Comparison of ENCODE assay signal across 9 mouse cellular contexts in the genomic region with DNA sequence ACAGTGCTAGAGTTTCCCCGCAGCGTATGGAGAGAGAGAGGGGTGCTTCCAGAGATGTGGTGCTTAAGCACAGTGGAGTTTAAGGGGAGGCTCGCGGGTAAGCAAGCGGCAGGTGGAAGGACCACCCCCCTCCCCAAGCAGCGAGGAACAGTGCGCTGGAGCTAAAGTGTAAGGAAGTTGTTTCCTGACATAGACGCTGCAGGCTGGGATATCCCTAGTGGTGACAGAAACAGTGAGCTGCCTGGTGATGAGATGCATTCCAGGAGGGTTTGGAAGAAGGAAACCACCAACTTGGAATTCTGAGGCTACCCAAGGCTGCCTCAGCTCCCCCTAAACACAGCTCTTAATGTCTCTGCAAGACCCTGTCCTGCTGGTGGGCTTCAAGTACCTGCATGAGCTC. TPM values are rescaled to one million over a fixed set of nuclear protein-coding genes. Genes with fewer than 3 reads are reported as not detected.
A peak's percentile ranks its signal among the peaks of the same experiment; 100 is the strongest.
DNase-seq lines count a peak whose midpoint lies in the region; ATAC-seq and TF ChIP-seq lines count a peak whose summit lies in the region.
"Had no signal": no experiment of that assay in that cellular context is flagged by ENCODE, and none has a peak within 500 bp of the region (broad histone marks: within the 10 kb centered on the region; RNA-seq: fewer than 3 reads in every experiment).

No protein-coding gene starts in this region.

- H3K9me3 ChIP-seq in forebrain, embryonic 10.5 days, result no peaks in the 10 kb centered on the region
- no peaks in the 10 kb centered on the region for H3K9me3 ChIP-seq in limb, embryonic 10.5 days (replicated peaks)
- H3K9me3 ChIP-seq in neural tube, embryonic 12.5 days, result no peaks in the 10 kb centered on the region; the same call in 1 of the 2 replicates

- peaks cover 40% of the 10 kb centered on the region for H3K4me1 ChIP-seq in forebrain, embryonic 10.5 days
- H3K4me1 ChIP-seq in limb, embryonic 10.5 days, result peaks cover 11% of the 10 kb centered on the region; the same call in 1 of the 2 replicates
- peaks cover 24% of the 10 kb centered on the region for H3K4me1 ChIP-seq in neural tube, embryonic 12.5 days
- no peaks in the 10 kb centered on the region for H3K4me1 ChIP-seq in kidney, adult 2 months (ENCODE audit: control insufficient read depth, insufficient read depth, low read length)

- TF ChIP-seq CTCF in left cerebral cortex, adult 2 months (IDR thresholded peaks at IDR 0.05), result no peak
- TF ChIP-seq CTCF in kidney, adult 2 months (conservative IDR thresholded peaks at IDR 0.05; ENCODE audit: insufficient read depth, insufficient read length, low read depth, low read length), result no peak

- no peak for TF ChIP-seq POLR2A in kidney, adult 2 months (IDR thresholded peaks at IDR 0.05; ENCODE audit: low read depth, low read length)

- DNase-seq in left cerebral cortex, adult 2 months (ENCODE audit: extremely low spot score in 1 of 2, low spot score in 2 of 2), result no peak
- DNase-seq in left cerebral cortex, postnatal 25 days (ENCODE audit: low spot score in 2 of 2), result no peak
- peak; percentile 32 for DNase-seq in forebrain, embryonic 10.5 days (ENCODE audit: extremely low spot score, low spot score)
- no peak for DNase-seq in limb, embryonic 10.5 days (ENCODE audit: low spot score)
- no peak for DNase-seq in left cerebral cortex, adult 11 months (ENCODE audit: low spot score)
- DNase-seq in frontal cortex, postnatal 25 days (ENCODE audit: low spot score in 2 of 2), result no peak
- DNase-seq in kidney, adult 2 months, result no peak

- intact Hi-C loops in left cerebral cortex, adult 2 months (cut with DNase I), result no loop called here
- intact Hi-C loops in left cerebral cortex, postnatal 25 days (cut with DNase I), result loop anchor here (2.0 kb wide), 1 partner anchor 69 kb away; the partner anchor contains the start of gene Actr5

- H3K36me3 ChIP-seq in forebrain, embryonic 10.5 days (replicated peaks), result no peaks in the 10 kb centered on the region
- no peaks in the 10 kb centered on the region for H3K36me3 ChIP-seq in limb, embryonic 10.5 days
- no peaks in the 10 kb centered on the region for H3K36me3 ChIP-seq in neural tube, embryonic 12.5 days
- H3K36me3 ChIP-seq in kidney, adult 2 months (ENCODE audit: control insufficient read depth, insufficient read depth, low read length), result no peaks in the 10 kb centered on the region

- H3K9ac ChIP-seq in neural tube, embryonic 12.5 days, result no peak overlapping the region

- H3K27me3 ChIP-seq in forebrain, embryonic 10.5 days (ENCODE audit: poor library complexity, severe bottlenecking), result peaks cover 57% of the 10 kb centered on the region
- H3K27me3 ChIP-seq in limb, embryonic 10.5 days (ENCODE audit: low read depth, poor library complexity, severe bottlenecking), result peaks cover 59% of the 10 kb centered on the region
- H3K27me3 ChIP-seq in neural tube, embryonic 12.5 days (replicated peaks), result peaks cover 41% of the 10 kb centered on the region
- H3K27me3 ChIP-seq in kidney, adult 2 months (replicated peaks; ENCODE audit: control insufficient read depth, insufficient read depth, low read length), result no peaks in the 10 kb centered on the region

- no peak overlapping the region for H3K27ac ChIP-seq in left cerebral cortex, adult 2 months
- 0 out of 2 replicates have a peak overlapping the region, but pooled peaks have one; percentile 52 for H3K27ac ChIP-seq in forebrain, embryonic 10.5 days
- H3K27ac ChIP-seq in limb, embryonic 10.5 days, result no peak overlapping the region
- no peak overlapping the region for H3K27ac ChIP-seq in neural tube, embryonic 12.5 days
- H3K27ac ChIP-seq in kidney, adult 2 months (ENCODE audit: insufficient read depth, low read depth, low read length), result no peak overlapping the region

- H3K4me2 ChIP-seq in neural tube, embryonic 12.5 days (replicated peaks), result peak overlapping the region; percentile 57

- H3K4me3 ChIP-seq in left cerebral cortex, adult 2 months, result peak overlapping the region; percentile 29
- H3K4me3 ChIP-seq in forebrain, embryonic 10.5 days, result peak overlapping the region; percentile 45
- peak overlapping the region; percentile 24 for H3K4me3 ChIP-seq in limb, embryonic 10.5 days
- no peak overlapping the region for H3K4me3 ChIP-seq in neural tube, embryonic 12.5 days
- H3K4me3 ChIP-seq in kidney, adult 2 months (ENCODE audit: insufficient read depth, low read depth, low read length), result no peak overlapping the region

- peak; percentile 15; the same call in 1 of the 2 replicates for ATAC-seq in neural tube, embryonic 12.5 days (ENCODE audit: low FRiP score, low read depth)
- ATAC-seq: Patski had no signal

- WGBS in forebrain, embryonic 10.5 days, result 1% methylated on average over 8 of the region's 8 CpGs
- WGBS in limb, embryonic 10.5 days, result 2% methylated on average over 8 of the region's 8 CpGs
- WGBS in neural tube, embryonic 12.5 days, result 1% methylated on average over 8 of the region's 8 CpGs
- WGBS in kidney, adult 2 months, result 3% methylated on average over 8 of the region's 8 CpGs

RNA-seq across cellular contexts. Expression of gene Arhgap40, which starts 43.2 kb away (rescaled TPM):
- total RNA-seq in left cerebral cortex, adult 2 months (2021), result under 1 TPM in 1 of 2 experiments, not detected in 1; 0.52 TPM
- total RNA-seq in left cerebral cortex, postnatal 25 days (2021), result under 1 TPM in 1 of 2 experiments, not detected in 1; 0.37 TPM
- 0.28 and 0.62 TPM in 2 replicates for polyA plus RNA-seq in forebrain, embryonic 10.5 days (2016; fragmentation: Nextera tagmentation; extraction: Ambion mirVana)
- 0.16 TPM in 1 of 2 replicates, not detected in the other for polyA plus RNA-seq in limb, embryonic 10.5 days (2016; fragmentation: Nextera tagmentation; extraction: Ambion mirVana)
- polyA plus RNA-seq in neural tube, embryonic 12.5 days (2016; fragmentation: Nextera tagmentation; extraction: Ambion mirVana), result 0.25 and 0.52 TPM in 2 replicates
- polyA plus RNA-seq in kidney, adult 2 months (2012; rRNA removed), result 0.24 and 0.30 TPM in 2 replicates

RNA-seq across cellular contexts. Expression of gene Adig, which starts 53.4 kb away (rescaled TPM):
- total RNA-seq in left cerebral cortex, adult 2 months (2021), result not detected
- total RNA-seq in left cerebral cortex, postnatal 25 days (2021), result not detected
- not detected in 2 replicates for polyA plus RNA-seq in forebrain, embryonic 10.5 days (2016; fragmentation: Nextera tagmentation; extraction: Ambion mirVana)
- polyA plus RNA-seq in limb, embryonic 10.5 days (2016; fragmentation: Nextera tagmentation; extraction: Ambion mirVana), result 0.35 TPM in 1 of 2 replicates, not detected in the other
- polyA plus RNA-seq in neural tube, embryonic 12.5 days (2016; fragmentation: Nextera tagmentation; extraction: Ambion mirVana), result not detected in 2 replicates
- 26.8 and 35.2 TPM in 2 replicates for polyA plus RNA-seq in kidney, adult 2 months (2012; rRNA removed)
- polyA plus RNA-seq: Patski had no signal

RNA-seq across cellular contexts. Expression of gene Slc32a1, which starts 54.8 kb away (rescaled TPM):
- 10 to 100 TPM; 83.5 to 97.2 TPM for total RNA-seq in left cerebral cortex, adult 2 months (2021)
- 100 to 1,000 TPM in 1 of 2 experiments, 10 to 100 TPM in 1; 81.8 to 112 TPM for total RNA-seq in left cerebral cortex, postnatal 25 days (2021)
- polyA plus RNA-seq in forebrain, embryonic 10.5 days (2016; fragmentation: Nextera tagmentation; extraction: Ambion mirVana), result 0.14 and 0.47 TPM in 2 replicates
- polyA plus RNA-seq in limb, embryonic 10.5 days (2016; fragmentation: Nextera tagmentation; extraction: Ambion mirVana), result not detected in 2 replicates
- polyA plus RNA-seq in neural tube, embryonic 12.5 days (2016; fragmentation: Nextera tagmentation; extraction: Ambion mirVana), result 3.5 and 4.4 TPM in 2 replicates
- not detected in 2 replicates for polyA plus RNA-seq in kidney, adult 2 months (2012; rRNA removed)
- polyA plus RNA-seq: Patski had no signal

Comparison
In these comparisons a context has a peak if more than half of its experiments do, and no peak if none do; other contexts are left out.
1. H3K4me3 ChIP-seq: peak in left cerebral cortex, adult 2 months (single experiment), forebrain, embryonic 10.5 days (single experiment) and limb, embryonic 10.5 days (single experiment); none in neural tube, embryonic 12.5 days (single experiment) and kidney, adult 2 months (single experiment).
2. RNA of gene Adig, which starts 53.4 kb away (polyA plus RNA-seq): 26.8 to 35.2 TPM in kidney, adult 2 months; not detected in forebrain, embryonic 10.5 days, 0.35 TPM in limb, embryonic 10.5 days and not detected in neural tube, embryonic 12.5 days; every median in the first group is over 10 times any median in the second.